12 mouse cellular contexts compared by ENCODE assay signal in genomic region chr6:73233202-73233726, GRCm38 (mm10). TPM values are rescaled to one million over a fixed set of nuclear protein-coding genes. Genes with fewer than 3 reads are reported as not detected.
A peak's percentile ranks its signal among the peaks of the same experiment; 100 is the strongest.
DNase-seq lines count a peak whose midpoint lies in the region; ATAC-seq and TF ChIP-seq lines count a peak whose summit lies in the region.
"Had no signal": no experiment of that assay in that cellular context is flagged by ENCODE, and none has a peak within 500 bp of the region (broad histone marks: within the 10 kb centered on the region; RNA-seq: fewer than 3 reads in every experiment).

No protein-coding gene starts in this region.

- no peak overlapping the region for H3K4me3 ChIP-seq in kidney, postnatal 0 days (replicated peaks; ENCODE audit: low read depth, low read length)
- no peak overlapping the region for H3K4me3 ChIP-seq in kidney, embryonic 16.5 days (ENCODE audit: low read length)
- no peak overlapping the region for H3K4me3 ChIP-seq in liver, postnatal 0 days (ENCODE audit: low read depth, low read length)
- H3K4me3 ChIP-seq: kidney, embryonic 15.5 days; limb, embryonic 13.5 days had no signal

- in situ Hi-C loops in Patski (cut with MboI; ENCODE audit: low pct_unique_long_range_greater_than_20kb): loop anchor here (10.0 kb wide), 2 partner anchors 398 to 598 kb away; no protein-coding TSS in a partner anchor

- no peak for DNase-seq in kidney, postnatal 0 days (ENCODE audit: low spot score)
- DNase-seq in CD4-positive helper T cell, adult 2 months (ENCODE audit: low read depth, low spot score): peak; percentile 33
- DNase-seq in Patski (ENCODE audit: low read depth, low spot score): no peak
- DNase-seq in liver, postnatal 0 days: no peak
- DNase-seq in urinary bladder, postnatal 25 days (ENCODE audit: low spot score): no peak
- DNase-seq in spleen, postnatal 4 days (ENCODE audit: low spot score in 2 of 2): no peak
- DNase-seq in ovary, postnatal 14 days (ENCODE audit: low spot score): no peak
- DNase-seq: cerebellum, adult 9-11 months; right cerebral cortex, postnatal 14 days had no signal

- H3K27ac ChIP-seq in kidney, postnatal 0 days: no peak overlapping the region
- no peak overlapping the region for H3K27ac ChIP-seq in kidney, embryonic 16.5 days (ENCODE audit: low read length)
- H3K27ac ChIP-seq in liver, postnatal 0 days (ENCODE audit: low read depth): peak overlapping the region; percentile 97
- H3K27ac ChIP-seq: kidney, embryonic 15.5 days; limb, embryonic 13.5 days had no signal

- no peak overlapping the region for H3K4me2 ChIP-seq in kidney, postnatal 0 days (ENCODE audit: low read length)
- H3K4me2 ChIP-seq in kidney, embryonic 16.5 days (replicated peaks; ENCODE audit: low read depth, low read length): no peak overlapping the region
- H3K4me2 ChIP-seq in liver, postnatal 0 days (ENCODE audit: low read depth, low read length): no peak overlapping the region
- H3K4me2 ChIP-seq: kidney, embryonic 15.5 days; limb, embryonic 13.5 days had no signal

- no peaks in the 10 kb centered on the region for H3K27me3 ChIP-seq in kidney, postnatal 0 days (ENCODE audit: insufficient read depth, low read length)
- H3K27me3 ChIP-seq in kidney, embryonic 16.5 days (ENCODE audit: insufficient read depth, low read length): no peaks in the 10 kb centered on the region
- H3K27me3 ChIP-seq in Patski: no peaks in the 10 kb centered on the region
- H3K27me3 ChIP-seq in liver, postnatal 0 days (ENCODE audit: insufficient read depth, low read length): no peaks in the 10 kb centered on the region
- H3K27me3 ChIP-seq: kidney, embryonic 15.5 days; limb, embryonic 13.5 days had no signal

- no peak for TF ChIP-seq EP300 in liver, postnatal 0 days (IDR thresholded peaks at IDR 0.05; ENCODE audit: low read depth)

- WGBS in kidney, postnatal 0 days: 96% methylated on average over 6 of the region's 6 CpGs
- 96% methylated on average over 6 of the region's 6 CpGs for WGBS in kidney, embryonic 16.5 days
- 68% methylated on average over 6 of the region's 6 CpGs for WGBS in liver, postnatal 0 days (ENCODE audit: insufficient replicate concordance)

- no peaks in the 10 kb centered on the region for H3K36me3 ChIP-seq in kidney, postnatal 0 days (ENCODE audit: insufficient read depth, low read length)
- H3K36me3 ChIP-seq in kidney, embryonic 16.5 days (ENCODE audit: insufficient read depth, low read length): no peaks in the 10 kb centered on the region
- H3K36me3 ChIP-seq in liver, postnatal 0 days (replicated peaks; ENCODE audit: insufficient read depth, low read length): no peaks in the 10 kb centered on the region
- H3K36me3 ChIP-seq: kidney, embryonic 15.5 days; limb, embryonic 13.5 days had no signal

- CTCF ChIA-PET in Patski (lab: Charles Lee): interaction anchor here (0.7 to 2.1 kb wide), 2 partner anchors 10 to 296 kb away, joined by 3 to 9 read pairs; no protein-coding TSS in a partner anchor

- H3K9ac ChIP-seq in kidney, postnatal 0 days (ENCODE audit: low read depth, low read length): no peak overlapping the region
- H3K9ac ChIP-seq in kidney, embryonic 16.5 days (replicated peaks; ENCODE audit: low read length): no peak overlapping the region
- H3K9ac ChIP-seq in liver, postnatal 0 days (replicated peaks): no peak overlapping the region
- H3K9ac ChIP-seq: kidney, embryonic 15.5 days; limb, embryonic 13.5 days had no signal

- no peaks in the 10 kb centered on the region for H3K4me1 ChIP-seq in kidney, postnatal 0 days (replicated peaks; ENCODE audit: insufficient read depth, low read length)
- peaks cover 4% of the 10 kb centered on the region; the same call in 1 of the 2 replicates for H3K4me1 ChIP-seq in kidney, embryonic 16.5 days (ENCODE audit: insufficient read depth, low read length)
- peaks cover 5% of the 10 kb centered on the region for H3K4me1 ChIP-seq in liver, postnatal 0 days (ENCODE audit: insufficient read depth)
- H3K4me1 ChIP-seq: kidney, embryonic 15.5 days had no signal

- no peak for ATAC-seq in kidney, postnatal 0 days (replicated peaks; ENCODE audit: low FRiP score, low read depth)
- no peak for ATAC-seq in kidney, embryonic 16.5 days (ENCODE audit: low FRiP score, low TSS enrichment)
- ATAC-seq in Patski: no peak
- no peak for ATAC-seq in liver, postnatal 0 days

- peak; percentile 45 for TF ChIP-seq CTCF in kidney, postnatal 0 days (IDR thresholded peaks at IDR 0.05; ENCODE audit: low read depth)
- TF ChIP-seq CTCF in Patski (IDR thresholded peaks at IDR 0.05): peak; percentile 53
- peak; percentile 37 for TF ChIP-seq CTCF in liver, postnatal 0 days (IDR thresholded peaks at IDR 0.05; ENCODE audit: low read depth)

- POLR2A ChIA-PET in Patski (lab: Charles Lee): no interaction called here

- H3K9me3 ChIP-seq in kidney, postnatal 0 days (replicated peaks; ENCODE audit: low read length): no peaks in the 10 kb centered on the region
- H3K9me3 ChIP-seq in kidney, embryonic 16.5 days (ENCODE audit: low read length): peaks cover 5% of the 10 kb centered on the region
- no peaks in the 10 kb centered on the region for H3K9me3 ChIP-seq in liver, postnatal 0 days (ENCODE audit: low read length)
- H3K9me3 ChIP-seq: kidney, embryonic 15.5 days had no signal

RNA-seq across cellular contexts. Expression of gene Dnah6, which starts 11.8 kb away (rescaled TPM):
- 0.05 and 0.09 TPM in 2 replicates for polyA plus RNA-seq in kidney, postnatal 0 days (2015; fragmentation: Nextera tagmentation; extraction: Ambion mirVana)
- polyA plus RNA-seq in kidney, embryonic 16.5 days (2015; fragmentation: Nextera tagmentation; extraction: Ambion mirVana): 0.06 and 0.09 TPM in 2 replicates
- polyA plus RNA-seq in Patski (2021): 0.01 TPM
- 0.01 TPM in 2 replicates for polyA plus RNA-seq in liver, postnatal 0 days (2015; fragmentation: Nextera tagmentation; extraction: Ambion mirVana)

RNA-seq across cellular contexts. Expression of gene Suclg1, which starts 14.9 kb away (rescaled TPM):
- polyA plus RNA-seq in kidney, postnatal 0 days (2015; fragmentation: Nextera tagmentation; extraction: Ambion mirVana): 307 and 315 TPM in 2 replicates
- polyA plus RNA-seq in kidney, embryonic 16.5 days (2015; fragmentation: Nextera tagmentation; extraction: Ambion mirVana): 230 and 251 TPM in 2 replicates
- 206 TPM for polyA plus RNA-seq in Patski (2021)
- polyA plus RNA-seq in liver, postnatal 0 days (2015; fragmentation: Nextera tagmentation; extraction: Ambion mirVana): 235 and 239 TPM in 2 replicates
